Mouse (Mus musculus): ENCODE data around the gene Mitf.

The Mitf gene

GRCm38 (mm10) chr6:98049551-98049950 is 242.7 kb downstream of the Mitf start:
- DNase-seq, result no peak

GRCm38 (mm10) chr6:98061878-98062277 is 255.0 kb downstream of the Mitf start:
- DNase-seq, result no peak

GRCm38 (mm10) chr6:98064926-98065325 is 258.1 kb downstream of the Mitf start:
- peak; percentile 34 to 39 for DNase-seq

- DNase-seq, result no peak
Observed at GRCm38 (mm10) chr6:98066420-98066819, 259.6 kb downstream of the Mitf start.
